Mouse (Mus musculus) midbrain, embryonic 12.5 days (tissue): Measurements from ENCODE around the gene Fbxw27. TPM values are rescaled to one million over a fixed set of nuclear protein-coding genes. Genes with fewer than 3 reads are reported as not detected.
"Not testable (repeated sequence)": the region's sequence is repeated elsewhere in the genome, so short reads cannot be mapped to it uniquely, and the experiment has no call there.

Experiments used
- ATAC-seq: fragments of 200-750 bp; cut with Nextera tagmentation; 2 replicates; pipeline ENCODE4 v1.8.0; 2017; ENCODE audit warnings: low read depth, moderate TSS enrichment, moderate library complexity; ENCODE audit not compliant: low FRiP score
- H3K27ac ChIP-seq: fragments of 300-500 bp; sonication (generic); replicated peaks from 2 replicates; pipeline ENCODE4 v1.5.1; 2016; ENCODE audit warnings: mild to moderate bottlenecking
- H3K27me3 ChIP-seq: fragments of 300-500 bp; sonication (generic); 2 replicates; pipeline ENCODE4 v1.6.1; 2016; ENCODE audit warnings: mild to moderate bottlenecking
- H3K36me3 ChIP-seq: fragments of 300-500 bp; sonication (generic); 2 replicates; pipeline ENCODE4 v1.6.1; 2016
- H3K4me1 ChIP-seq: fragments of 300-500 bp; sonication (generic); 2 replicates; pipeline ENCODE4 v1.6.1; 2016
- H3K4me2 ChIP-seq: fragments of 300-500 bp; sonication (generic); replicated peaks from 2 replicates; pipeline ENCODE4 v1.6.1; 2016; ENCODE audit warnings: mild to moderate bottlenecking, moderate library complexity
- H3K4me3 ChIP-seq: fragments of 300-500 bp; sonication (generic); 2 replicates; pipeline ENCODE4 v1.5.1; 2016; ENCODE audit warnings: mild to moderate bottlenecking
- H3K9ac ChIP-seq: fragments of 300-500 bp; sonication (generic); replicated peaks from 2 replicates; pipeline ENCODE4 v1.6.1; 2016; ENCODE audit warnings: mild to moderate bottlenecking, moderate library complexity
- H3K9me3 ChIP-seq: fragments of 300-500 bp; sonication (generic); 2 replicates; pipeline ENCODE4 v1.6.1; 2016; ENCODE audit warnings: mild to moderate bottlenecking
- WGBS: fragments of 180-500 bp; shearing (Covaris S2); methylation state at CpG from one replicate; pipeline ENCODE4 v1.1.7; 2016; 5-methylcytosine and 5-hydroxymethylcytosine counted together
- polyA plus RNA-seq: library from polyadenylated mRNA; unstranded; fragments of >200 nt; fragmentation: Nextera tagmentation; extraction: Ambion mirVana; gene quantifications from 2 replicates; pipeline ENCODE4 v1.2.1, GENCODE M21; 2016

The Fbxw27 gene
- polyA plus RNA-seq, result not detected in 2 replicates

DNA sequence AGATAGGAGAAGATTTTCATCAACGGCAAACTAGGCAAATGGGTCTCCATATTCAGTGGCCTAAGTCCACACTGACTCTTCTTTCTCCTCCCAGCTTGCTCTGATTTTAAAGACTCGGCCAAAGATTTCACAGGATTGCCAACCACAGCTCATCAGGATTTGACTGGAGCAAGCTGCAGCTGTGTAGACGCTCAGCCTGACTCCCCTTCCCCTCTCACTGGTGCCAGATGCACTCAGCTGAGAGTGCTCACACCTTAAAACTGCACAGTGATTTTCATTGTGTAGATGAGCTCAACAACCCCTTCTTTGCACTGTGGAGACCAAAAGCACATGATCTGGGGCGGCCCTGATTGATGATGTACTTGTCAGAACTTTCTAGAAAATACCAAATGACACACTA lies at the start of gene Fbxw27:
Gene Fbxw27, minus strand, starts transcription at position 101 of the 400 bp plus-strand sequence.
- 85% methylated on average over 4 of the region's 4 CpGs for WGBS
- H3K27ac ChIP-seq, H3K36me3 ChIP-seq, H3K4me3 ChIP-seq, H3K4me1 ChIP-seq, H3K4me2 ChIP-seq, H3K9ac ChIP-seq, H3K27me3 ChIP-seq, H3K9me3 ChIP-seq, ATAC-seq: not testable (repeated sequence)

DNA sequence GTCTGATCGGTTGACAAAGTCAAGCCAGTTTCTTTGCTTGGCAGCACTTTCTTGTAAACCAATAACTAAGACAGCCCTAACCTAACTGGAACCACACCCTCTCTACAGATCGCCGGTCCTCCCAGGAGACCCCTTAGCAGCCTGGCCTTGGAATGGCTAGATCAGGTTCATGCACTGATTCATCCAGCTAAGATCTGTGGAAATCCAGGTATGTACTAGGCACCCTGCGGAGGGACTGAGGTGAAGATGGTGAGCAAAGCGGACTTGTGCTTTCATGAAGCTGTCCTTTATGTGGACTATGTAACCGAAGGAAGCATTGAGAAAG lies 42.6 kb upstream of the Fbxw27 start:
- H3K4me2 ChIP-seq, result peak overlapping the region; percentile 64
- peak overlapping the region; percentile 63 for H3K4me3 ChIP-seq
- peak; percentile 52; the same call in 1 of the 2 replicates for ATAC-seq
- no peaks in the 10 kb centered on the region for H3K27me3 ChIP-seq
- no peak overlapping the region for H3K27ac ChIP-seq
- H3K36me3 ChIP-seq, result peaks cover 30% of the 10 kb centered on the region
- 13% methylated on average over 6 of the region's 6 CpGs for WGBS
- peak overlapping the region; percentile 54 for H3K9ac ChIP-seq
- H3K4me1 ChIP-seq, result peaks cover 11% of the 10 kb centered on the region
- no peaks in the 10 kb centered on the region for H3K9me3 ChIP-seq

DNA sequence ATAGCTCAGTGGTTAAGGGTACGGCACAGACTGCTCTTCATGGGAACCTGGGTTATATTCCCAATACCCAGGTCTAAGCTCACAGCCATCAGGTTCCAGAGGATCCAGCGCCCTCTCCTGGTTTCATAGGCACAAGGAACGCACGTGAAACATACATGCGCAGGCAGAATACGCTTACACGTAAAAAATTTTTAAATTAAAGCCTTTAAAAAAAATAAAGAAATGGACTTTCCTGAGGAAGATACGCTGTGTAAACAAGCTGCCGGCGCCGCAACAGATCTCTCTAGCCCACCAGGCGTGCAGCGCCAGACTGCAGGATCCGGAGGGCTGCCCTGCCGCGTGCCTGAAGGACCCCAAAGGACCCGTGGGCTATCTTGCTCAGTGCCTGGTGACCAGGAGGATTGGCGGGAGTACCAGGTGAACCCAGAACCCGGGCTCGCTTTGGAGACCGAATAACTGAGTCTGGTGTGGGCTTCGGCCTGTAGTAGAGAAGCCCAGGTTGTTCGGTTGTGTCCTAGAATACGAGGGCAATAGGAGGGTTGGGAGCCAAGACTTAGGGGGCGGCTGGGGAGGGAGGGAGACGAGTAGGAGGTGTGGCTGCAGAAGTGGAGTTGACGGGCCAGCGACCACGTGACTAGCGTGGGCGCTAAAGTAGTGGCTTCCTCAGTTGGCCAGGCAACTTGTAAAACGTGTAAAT lies 42.1 kb upstream of the Fbxw27 start, which contains the start of gene Nme6:
Gene Nme6, plus strand, starts transcription at position 359 of the 697 bp plus-strand sequence.
- Histone ChIP-seq H3K27me3 (no peaks in the 10 kb centered on the region), H3K4me2 (peak within 1 kb of the TSS; percentile 64), H3K4me1 (peaks cover 11% of the 10 kb centered on the region), H3K27ac (peak within 1 kb of the TSS; percentile 47), H3K9ac (peak within 1 kb of the TSS; percentile 54), H3K4me3 (peak within 1 kb of the TSS; percentile 63), H3K36me3 (peaks cover 25% of the 10 kb centered on the region), H3K9me3 (no peaks in the 10 kb centered on the region)
- WGBS, result under 1% methylated on average over 32 of the region's 32 CpGs
- ATAC-seq, result peak; percentile 98

DNA sequence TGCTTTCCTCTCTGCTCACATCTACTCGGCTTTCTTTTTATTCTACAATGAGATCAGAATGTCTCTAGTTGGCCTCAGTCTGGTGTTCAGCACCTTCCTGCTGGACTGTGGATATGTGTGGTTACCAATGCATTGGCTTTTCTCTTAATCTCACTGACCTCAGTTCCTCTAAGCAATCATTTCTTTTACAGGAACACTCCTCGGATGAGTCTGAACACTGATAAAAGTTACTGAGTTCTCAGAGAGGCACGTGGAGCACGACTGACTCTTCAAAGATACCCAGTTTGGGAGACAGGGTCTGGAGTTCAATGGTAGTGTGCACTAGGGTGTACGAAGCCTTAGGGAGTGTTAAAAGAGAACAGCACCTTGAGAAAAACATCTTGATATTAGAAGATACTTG lies 35.7 kb upstream of the Fbxw27 start:
- Histone ChIP-seq H3K9me3 (no peaks in the 10 kb centered on the region), H3K36me3 (0 out of 2 replicates have a peak, but pooled peaks cover 12% of the 10 kb centered on the region), H3K27me3 (no peaks in the 10 kb centered on the region), H3K4me3 (no peak overlapping the region), H3K4me1 (no peaks in the 10 kb centered on the region), H3K27ac (no peak overlapping the region), H3K9ac (no peak overlapping the region), H3K4me2 (no peak overlapping the region)
- 72% methylated on average over 5 of the region's 5 CpGs for WGBS
- ATAC-seq, result no peak

DNA sequence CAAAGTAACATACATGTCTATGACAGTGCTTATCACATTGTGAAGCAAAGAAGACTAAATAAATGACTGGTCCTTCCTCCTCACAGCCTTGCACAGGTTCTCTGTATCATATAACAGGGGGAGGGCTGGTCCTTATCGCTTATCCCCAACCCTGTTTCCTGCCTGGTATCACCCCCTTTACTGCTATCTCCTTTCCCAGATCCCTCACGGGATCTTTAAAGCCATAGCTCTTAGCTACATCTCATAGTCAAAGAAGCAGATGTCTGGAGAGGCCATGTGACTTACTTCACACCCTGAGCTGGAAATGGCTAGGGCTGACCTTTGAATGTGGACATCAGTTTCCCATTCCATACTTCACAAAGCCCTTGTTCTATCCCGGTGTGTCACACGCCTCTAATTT lies 35.3 kb upstream of the Fbxw27 start:
- WGBS, result 69% methylated on average over 4 of the region's 4 CpGs
- H3K4me2 ChIP-seq, result no peak overlapping the region
- H3K27me3 ChIP-seq, result no peaks in the 10 kb centered on the region
- H3K4me1 ChIP-seq, result no peaks in the 10 kb centered on the region
- ATAC-seq, result no peak
- no peak overlapping the region for H3K4me3 ChIP-seq
- H3K36me3 ChIP-seq, result 0 out of 2 replicates have a peak, but pooled peaks cover 9% of the 10 kb centered on the region
- no peaks in the 10 kb centered on the region for H3K9me3 ChIP-seq
- H3K9ac ChIP-seq, result no peak overlapping the region
- no peak overlapping the region for H3K27ac ChIP-seq

DNA sequence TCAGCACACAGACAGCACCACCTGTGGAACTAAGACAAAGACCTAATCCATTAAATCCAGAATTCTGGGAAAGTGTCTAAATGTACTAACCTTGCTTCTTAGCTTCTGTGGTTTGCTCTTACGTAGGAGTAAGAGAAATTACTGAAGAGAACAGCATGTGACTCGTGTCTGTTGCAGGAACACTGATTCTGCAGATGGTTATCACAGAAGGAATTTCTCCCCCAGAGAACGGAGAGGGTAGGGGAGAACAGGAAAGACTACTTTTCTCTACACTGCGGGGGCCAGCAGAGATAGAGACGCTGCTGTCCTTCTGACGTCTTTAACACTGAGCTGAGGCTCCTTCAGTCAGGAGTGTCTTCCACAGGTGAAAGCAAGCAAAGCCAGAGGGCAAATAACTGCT lies 25.9 kb upstream of the Fbxw27 start:
- no peak overlapping the region for H3K27ac ChIP-seq

DNA sequence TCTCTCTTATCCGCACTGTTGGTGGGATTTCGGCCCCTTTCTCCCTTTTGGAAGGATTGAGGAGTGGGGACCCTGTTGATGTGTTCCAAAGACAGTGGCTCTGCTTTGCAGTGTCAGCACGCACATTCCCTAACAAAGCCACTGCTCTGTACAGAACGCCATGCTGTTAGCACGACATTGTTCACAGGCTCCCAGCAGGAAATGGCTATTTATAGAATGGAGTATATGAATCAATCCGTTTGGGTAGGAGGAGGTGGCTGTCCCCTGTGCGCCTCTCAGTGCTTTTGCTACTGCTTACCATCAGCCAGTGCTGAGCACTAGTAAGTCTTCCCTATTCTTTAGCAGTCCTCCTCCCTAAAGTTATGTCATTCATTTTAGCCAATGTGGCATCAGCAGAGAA lies 23.0 kb upstream of the Fbxw27 start:
- 59% methylated on average over 7 of the region's 7 CpGs for WGBS
- ATAC-seq, result no peak
- no peak overlapping the region for H3K4me3 ChIP-seq

More for the DNA sequence above, 25.9 kb upstream of the Fbxw27 start:
- H3K9me3 ChIP-seq, result no peaks in the 10 kb centered on the region
- no peak overlapping the region for H3K4me2 ChIP-seq
- no peak for ATAC-seq
- no peaks in the 10 kb centered on the region for H3K4me1 ChIP-seq
- no peaks in the 10 kb centered on the region for H3K27me3 ChIP-seq
- no peaks in the 10 kb centered on the region for H3K36me3 ChIP-seq
- 61% methylated on average over 6 of the region's 6 CpGs for WGBS
- no peak overlapping the region for H3K9ac ChIP-seq
- no peak overlapping the region for H3K4me3 ChIP-seq

DNA sequence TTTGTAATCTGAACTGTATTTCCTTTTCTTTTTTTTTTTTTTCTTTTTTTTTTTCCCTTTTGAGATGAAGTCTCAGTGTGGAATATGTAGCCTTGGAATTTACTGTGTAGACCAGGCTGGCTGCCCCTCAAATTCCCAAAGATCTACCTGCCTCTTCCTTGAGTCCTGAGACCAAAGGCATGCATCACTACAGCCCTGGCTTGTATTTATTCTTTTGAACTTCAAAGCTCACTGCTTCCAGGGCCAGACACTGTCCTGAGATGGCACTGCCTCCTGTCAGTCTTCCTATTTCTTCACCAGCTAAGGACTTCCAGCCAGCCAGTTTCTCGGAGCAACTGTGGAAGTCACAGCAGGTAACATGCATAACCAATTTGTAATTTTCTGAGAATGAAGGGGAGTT lies 21.5 kb upstream of the Fbxw27 start, which contains the start of gene Spink8:
Gene Spink8, plus strand, starts transcription at position 301 of the 400 bp plus-strand sequence.
- no peak within 1 kb of the TSS for H3K9ac ChIP-seq
- no peaks in the 10 kb centered on the region for H3K27me3 ChIP-seq
- H3K4me3 ChIP-seq, result no peak within 1 kb of the TSS
- no peak within 1 kb of the TSS for H3K27ac ChIP-seq
- H3K9me3 ChIP-seq, result no peaks in the 10 kb centered on the region
- H3K36me3 ChIP-seq, result no peaks in the 10 kb centered on the region
- H3K4me2 ChIP-seq, result no peak within 1 kb of the TSS
- H3K4me1 ChIP-seq, result no peaks in the 10 kb centered on the region
- no peak for ATAC-seq
- 69% methylated on average over 1 of the region's 1 CpGs for WGBS

More for the DNA sequence above, 23.0 kb upstream of the Fbxw27 start:
- H3K27me3 ChIP-seq, result no peaks in the 10 kb centered on the region
- no peaks in the 10 kb centered on the region for H3K36me3 ChIP-seq
- H3K4me1 ChIP-seq, result no peaks in the 10 kb centered on the region
- no peaks in the 10 kb centered on the region for H3K9me3 ChIP-seq
- H3K27ac ChIP-seq, result no peak overlapping the region
- H3K4me2 ChIP-seq, result no peak overlapping the region
- H3K9ac ChIP-seq, result no peak overlapping the region

DNA sequence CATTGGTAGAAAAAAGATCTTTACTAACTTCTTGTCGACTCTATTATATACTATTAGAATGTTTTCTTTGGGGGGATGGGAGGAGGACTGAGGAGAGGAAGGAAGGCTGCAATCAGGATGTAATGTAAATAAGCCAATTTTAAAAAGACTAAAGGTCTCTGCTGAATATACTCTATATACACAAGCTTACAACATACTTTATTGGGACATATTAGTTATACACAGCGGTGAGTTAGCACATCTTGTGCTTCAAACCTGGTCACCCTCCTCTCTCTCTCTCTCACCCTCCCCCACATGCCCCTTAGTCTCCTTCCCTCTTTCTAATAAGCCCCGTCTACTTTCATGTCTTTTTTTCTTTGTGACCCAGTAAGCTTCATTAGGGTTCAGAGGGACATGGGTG lies 17.4 kb upstream of the Fbxw27 start:
- ATAC-seq, result no peak
- Histone ChIP-seq H3K27ac (no peak overlapping the region), H3K27me3 (no peaks in the 10 kb centered on the region), H3K4me2 (no peak overlapping the region), H3K9ac (no peak overlapping the region), H3K36me3 (no peaks in the 10 kb centered on the region), H3K4me1 (no peaks in the 10 kb centered on the region), H3K9me3 (no peaks in the 10 kb centered on the region), H3K4me3 (no peak overlapping the region)
- 75% methylated on average over 3 of the region's 3 CpGs for whole genome bisulfite sequencing

DNA sequence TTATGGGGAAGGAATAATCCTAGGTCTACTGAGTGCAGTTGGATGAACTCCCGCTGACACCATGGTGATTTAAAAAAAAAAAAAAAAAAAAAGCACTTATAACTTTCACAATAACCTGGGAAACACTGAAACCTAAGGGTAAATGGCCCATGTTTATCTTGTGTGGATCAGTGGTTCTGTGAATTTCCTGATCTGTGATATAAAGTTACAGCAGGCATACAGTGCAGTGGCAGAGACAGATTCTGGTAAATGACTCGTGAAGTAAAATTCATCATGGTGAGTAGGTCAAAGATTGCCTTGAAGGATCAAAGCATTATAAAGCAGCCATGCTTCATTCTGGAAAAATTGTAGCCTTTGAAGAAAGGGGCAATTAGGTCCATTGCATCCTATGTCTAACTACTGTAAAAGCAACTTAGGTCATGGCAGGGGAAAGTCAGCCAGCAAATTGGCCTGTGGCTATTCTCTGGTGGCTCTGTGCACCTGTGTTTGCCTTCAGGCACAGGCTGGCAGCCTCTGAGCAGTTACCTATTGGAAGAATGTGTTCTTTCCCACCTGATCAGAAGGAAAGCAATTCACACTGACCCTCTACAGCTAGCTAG lies 16.3 kb upstream of the Fbxw27 start:
- Histone ChIP-seq H3K4me1 (no peaks in the 10 kb centered on the region), H3K4me2 (no peak overlapping the region), H3K27me3 (no peaks in the 10 kb centered on the region), H3K27ac (no peak overlapping the region), H3K36me3 (no peaks in the 10 kb centered on the region), H3K9ac (no peak overlapping the region), H3K9me3 (no peaks in the 10 kb centered on the region), H3K4me3 (no peak overlapping the region)
- no peak for ATAC-seq
- 85% methylated on average over 2 of the region's 2 CpGs for WGBS

DNA sequence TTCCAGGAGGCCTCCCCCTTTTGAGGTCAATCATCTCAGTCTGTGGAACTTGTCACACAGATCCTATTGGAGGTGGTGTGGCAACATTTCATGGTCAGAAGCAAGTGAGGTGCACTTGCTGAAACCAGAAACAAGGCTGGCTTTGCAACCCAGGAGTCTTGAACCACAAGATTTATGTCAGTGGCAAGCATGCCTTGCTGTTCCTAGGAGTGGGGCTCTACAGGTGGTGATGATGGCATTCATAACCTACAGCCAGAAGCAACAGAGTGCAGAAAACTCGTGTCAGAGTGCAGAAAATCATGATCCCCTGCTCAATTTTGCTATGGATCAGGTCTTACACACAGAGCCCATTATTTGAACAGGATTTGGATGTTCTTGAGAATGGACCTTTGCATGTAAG lies 15.8 kb upstream of the Fbxw27 start:
- 41% methylated on average over 1 of the region's 1 CpGs for WGBS

DNA sequence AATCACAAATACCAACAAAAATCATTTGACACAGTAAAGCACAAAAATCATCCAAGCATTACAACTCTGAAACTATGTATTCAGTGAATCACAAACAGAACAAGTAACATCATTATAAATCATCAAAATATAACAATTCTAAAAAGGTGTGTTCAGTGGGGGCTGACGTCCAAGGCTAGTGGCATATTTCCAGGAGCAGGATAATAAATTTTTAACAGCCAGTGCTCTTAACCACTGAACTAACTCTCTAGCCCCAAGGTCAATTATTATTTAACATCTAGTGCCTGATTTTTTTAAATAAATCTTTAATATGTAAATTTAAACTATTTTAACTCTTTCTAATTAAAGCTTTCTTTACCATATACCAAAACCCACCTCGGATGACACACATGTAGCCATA lies 15.1 kb upstream of the Fbxw27 start:
- not testable (repeated sequence) for H3K4me2 ChIP-seq, H3K36me3 ChIP-seq, H3K4me3 ChIP-seq, ATAC-seq, H3K9ac ChIP-seq, H3K9me3 ChIP-seq, H3K27ac ChIP-seq, H3K27me3 ChIP-seq, H3K4me1 ChIP-seq
- 93% methylated on average over 2 of the region's 2 CpGs for WGBS

More for the DNA sequence above, 15.8 kb upstream of the Fbxw27 start:
- ATAC-seq, result no peak
- Histone ChIP-seq H3K27me3 (no peaks in the 10 kb centered on the region), H3K9me3 (no peaks in the 10 kb centered on the region), H3K4me2 (no peak overlapping the region), H3K36me3 (no peaks in the 10 kb centered on the region), H3K9ac (no peak overlapping the region), H3K4me3 (no peak overlapping the region), H3K4me1 (no peaks in the 10 kb centered on the region), H3K27ac (no peak overlapping the region)
